Mouse (Mus musculus) CD4-positive, CD25-positive, alpha-beta regulatory T cell, adult 2 months (primary cell): ENCODE results near the gene Gm11564.
"Not testable (repeated sequence)": the region's sequence is repeated elsewhere in the genome, so short reads cannot be mapped to it uniquely, and the experiment has no call there.

ENCODE experiments used
- DNase-seq: peaks from one replicate; pipeline ENCODE4 v3.0.0-alpha.2; 2012; ENCODE audit warnings: low read depth, low spot score

Gm11564 gene

GRCm38 (mm10) chr11:99815566-99815965 lies at the start of gene Gm11564:
TSS of gene Gm11564 (minus strand) at chr11:99815666.
- DNase-seq, result not testable (repeated sequence)

- DNase-seq, result not testable (repeated sequence)
These were observed 48.7 kb upstream of the Gm11564 start, which contains the start of gene Gm11559 for GRCm38 (mm10) chr11:99864176-99864575. TSS of gene Gm11559 (plus strand) at chr11:99864476.

- DNase-seq, result no peak
These were observed 43.3 kb upstream of the Gm11564 start for GRCm38 (mm10) chr11:99858761-99859160.

- DNase-seq, result no peak
These were observed 42.2 kb upstream of the Gm11564 start, which contains the start of gene Gm11568 for GRCm38 (mm10) chr11:99857617-99858016. TSS of gene Gm11568 (plus strand) at chr11:99857917.

- DNase-seq, result no peak
These were observed 38.7 kb upstream of the Gm11564 start for GRCm38 (mm10) chr11:99854121-99854520.

GRCm38 (mm10) chr11:99851508-99851907 lies 36.0 kb upstream of the Gm11564 start, which contains the start of gene Krtap4-16:
TSS of gene Krtap4-16 (minus strand) at chr11:99851608.
- no peak for DNase-seq

- DNase-seq, result no peak
These were observed 31.3 kb upstream of the Gm11564 start for GRCm38 (mm10) chr11:99846746-99847145.

GRCm38 (mm10) chr11:99842185-99842584 lies 26.7 kb upstream of the Gm11564 start:
- DNase-seq, result no peak

- no peak for DNase-seq
These were observed 22.5 kb upstream of the Gm11564 start, which contains the start of gene 2300003K06Rik for GRCm38 (mm10) chr11:99837966-99838365. TSS of gene 2300003K06Rik (minus strand) at chr11:99838066.

GRCm38 (mm10) chr11:99809792-99810191 lies 5.7 kb downstream of the Gm11564 start, which contains the start of gene Krtap4-13:
TSS of gene Krtap4-13 (minus strand) at chr11:99809892.
- not testable (repeated sequence) for DNase-seq

- DNase-seq, result not testable (repeated sequence)
These were observed 11.1 kb downstream of the Gm11564 start, which contains the start of gene Gm11554 for GRCm38 (mm10) chr11:99804346-99804745. TSS of gene Gm11554 (minus strand) at chr11:99804446.

- DNase-seq, result not testable (repeated sequence)
These were observed 16.6 kb downstream of the Gm11564 start, which contains the start of gene Gm11569 for GRCm38 (mm10) chr11:99798832-99799231. TSS of gene Gm11569 (minus strand) at chr11:99798932.

GRCm38 (mm10) chr11:99793367-99793766 lies 22.1 kb downstream of the Gm11564 start, which contains the start of gene Gm11596:
TSS of gene Gm11596 (minus strand) at chr11:99793467.
- DNase-seq, result no peak

- DNase-seq, result not testable (repeated sequence)
These were observed 30.6 kb downstream of the Gm11564 start, which contains the start of gene Krtap4-9 for GRCm38 (mm10) chr11:99784900-99785299. TSS of gene Krtap4-9 (plus strand) at chr11:99785200.

- no peak for DNase-seq
These were observed 34.9 kb downstream of the Gm11564 start, which contains the start of gene Krtap4-8 for GRCm38 (mm10) chr11:99780604-99781003. TSS of gene Krtap4-8 (minus strand) at chr11:99780704.

- no peak for DNase-seq
These were observed 37.1 kb downstream of the Gm11564 start for GRCm38 (mm10) chr11:99778401-99778800.

GRCm38 (mm10) chr11:99772813-99773212 lies 42.7 kb downstream of the Gm11564 start, which contains the start of gene Gm11595:
TSS of gene Gm11595 (minus strand) at chr11:99772913.
- not testable (repeated sequence) for DNase-seq

- no peak for DNase-seq
These were observed 47.1 kb downstream of the Gm11564 start for GRCm38 (mm10) chr11:99768410-99768809.
